Mouse (Mus musculus): ENCODE results near the gene Gm4491.
"Not testable (repeated sequence)": the region's sequence is repeated elsewhere in the genome, so short reads cannot be mapped to it uniquely, and the experiment has no call there.

Gm4491 gene

GRCm38 (mm10) chr14:57084180-57084668, 31.5 kb downstream of the Gm4491 start:
- no peak for DNase-seq (ENCODE audit: low spot score in 2 of 2)

- DNase-seq (ENCODE audit: low spot score in 2 of 2) = no peak
Measured at GRCm38 (mm10) chr14:57082863-57083262, 32.8 kb downstream of the Gm4491 start.

DNA sequence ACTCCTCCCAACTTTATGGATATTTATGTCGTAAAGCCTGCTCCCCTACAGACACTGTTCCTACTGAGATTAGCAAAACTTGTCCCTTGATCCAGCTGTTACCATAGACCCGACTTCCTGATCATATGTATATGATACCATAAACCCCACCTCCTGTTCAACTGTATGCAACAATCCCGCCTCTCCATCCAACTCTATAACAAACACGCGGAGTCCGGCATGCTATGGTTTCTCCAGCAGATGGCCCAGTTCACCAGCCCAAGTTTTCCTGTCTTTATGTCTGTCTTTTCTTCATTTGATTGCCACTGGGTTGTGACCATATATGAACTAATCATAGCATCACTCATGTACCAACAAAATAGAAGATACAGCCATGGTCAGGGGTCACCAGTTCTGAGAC, 40.1 kb downstream of the Gm4491 start:
- DNase-seq (ENCODE audit: low spot score in 2 of 2) = no peak

GRCm38 (mm10) chr14:57069906-57070305, 45.8 kb downstream of the Gm4491 start:
- not testable (repeated sequence) for DNase-seq (ENCODE audit: low spot score in 2 of 2)

GRCm38 (mm10) chr14:57066053-57066452, 49.6 kb downstream of the Gm4491 start:
- DNase-seq (ENCODE audit: low spot score in 2 of 2) = no peak
